Mouse (Mus musculus): ENCODE measurements around the gene Akap17b. TPM values are rescaled to one million over a fixed set of nuclear protein-coding genes. Genes with fewer than 3 reads are reported as not detected.
"Not testable (repeated sequence)": the region's sequence is repeated elsewhere in the genome, so short reads cannot be mapped to it uniquely, and the experiment has no call there.

The Akap17b gene
- total and polyA plus RNA-seq, 3 experiments: 1.7 to 4.3 (median 2.9) TPM

DNA sequence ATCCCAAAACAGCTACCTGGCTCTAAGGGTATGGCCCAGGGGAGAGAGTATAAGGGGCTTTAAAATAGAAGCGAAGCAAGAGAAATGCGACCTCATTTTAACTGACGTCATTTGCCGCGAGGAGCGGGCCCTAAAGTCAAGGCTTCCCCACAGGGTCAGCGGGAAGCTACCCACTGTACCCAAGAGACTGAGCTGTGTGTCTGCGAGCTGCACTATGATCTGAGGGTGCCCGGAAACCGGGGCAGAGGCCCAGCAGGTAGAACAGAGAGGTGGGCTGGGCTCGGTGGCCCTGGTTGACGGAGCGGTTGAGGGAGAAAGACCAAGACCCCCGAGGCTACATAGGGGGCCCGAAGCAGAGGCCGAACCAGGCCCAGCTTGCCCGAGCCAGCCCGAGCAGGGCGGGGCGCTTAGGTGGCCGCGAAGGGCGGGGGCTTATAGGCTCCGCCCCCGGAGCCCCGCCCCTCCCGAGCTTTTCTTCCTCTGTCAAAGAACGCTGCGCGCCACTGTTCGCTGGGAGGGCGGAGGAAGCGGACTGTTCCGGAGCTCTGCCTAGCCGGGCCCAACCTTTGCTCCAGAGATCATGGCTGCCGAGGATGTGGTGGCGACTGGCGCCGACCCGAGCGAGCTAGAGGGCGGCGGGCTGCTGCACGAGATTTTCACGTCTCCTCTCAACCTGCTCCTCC, 47.3 kb downstream of the Akap17b start, which contains the start of gene Pgrmc1 (continued):
- TF ChIP-seq ZKSCAN1 (IDR thresholded peaks at IDR 0.05; ENCODE audit: borderline replicate concordance, low read depth, low read length) (no peak), MAZ (IDR thresholded peaks at IDR 0.05; ENCODE audit: low read depth, low read length) (peak; percentile 74; the same call in 1 of the 2 replicates), RAD21 (IDR thresholded peaks at IDR 0.05; ENCODE audit: low read depth, low read length) (no peak), SMC3 (IDR thresholded peaks at IDR 0.05; ENCODE audit: low read depth, low read length) (no peak), NRF1 (IDR thresholded peaks at IDR 0.05; ENCODE audit: low read depth, low read length) (peak; percentile 54), MEF2A (IDR thresholded peaks at IDR 0.05; ENCODE audit: borderline replicate concordance, low read depth, low read length) (0 out of 2 replicates have a peak, but pooled peaks have one; percentile 35), CHD2 (IDR thresholded peaks at IDR 0.05; ENCODE audit: low read length) (no peak), JUN (IDR thresholded peaks at IDR 0.05; ENCODE audit: insufficient read depth, low read depth, low read length) (no peak), ETS1 (conservative IDR thresholded peaks at IDR 0.05; ENCODE audit: low read depth, low read length) (no peak), MXI1 (IDR thresholded peaks at IDR 0.05; ENCODE audit: low read depth, low read length) (0 out of 2 replicates have a peak, but pooled peaks have one; percentile 23), EP300 (IDR thresholded peaks at IDR 0.05; ENCODE audit: low read length) (no peak), KAT2A (IDR thresholded peaks at IDR 0.05; ENCODE audit: insufficient replicate concordance, low read length) (0 out of 2 replicates have a peak, but pooled peaks have one; percentile 23), HCFC1 (IDR thresholded peaks at IDR 0.05; ENCODE audit: low read depth, low read length) (peak; percentile 56), USF1 (IDR thresholded peaks at IDR 0.05; ENCODE audit: low read depth, low read length) (no peak), POLR2AphosphoS2 (IDR thresholded peaks at IDR 0.05; ENCODE audit: low read depth, low read length) (peak; percentile 87; the same call in 1 of the 2 replicates), BHLHE40 (IDR thresholded peaks at IDR 0.05; ENCODE audit: low read depth, low read length) (no peak), MAX (IDR thresholded peaks at IDR 0.05; ENCODE audit: low read length) (no peak; the same call in 1 of the 2 replicates), CTCF (conservative IDR thresholded peaks at IDR 0.05 in 1 of 2, IDR thresholded peaks at IDR 0.05 in 1 of 2; ENCODE audit: low read depth in 2 of 2, low read length in 2 of 2) (no peak), TBP (conservative IDR thresholded peaks at IDR 0.05; ENCODE audit: low read depth, low read length) (peak; percentile 82), MAFK (IDR thresholded peaks at IDR 0.05; ENCODE audit: insufficient replicate concordance, low read length) (no peak)

DNA sequence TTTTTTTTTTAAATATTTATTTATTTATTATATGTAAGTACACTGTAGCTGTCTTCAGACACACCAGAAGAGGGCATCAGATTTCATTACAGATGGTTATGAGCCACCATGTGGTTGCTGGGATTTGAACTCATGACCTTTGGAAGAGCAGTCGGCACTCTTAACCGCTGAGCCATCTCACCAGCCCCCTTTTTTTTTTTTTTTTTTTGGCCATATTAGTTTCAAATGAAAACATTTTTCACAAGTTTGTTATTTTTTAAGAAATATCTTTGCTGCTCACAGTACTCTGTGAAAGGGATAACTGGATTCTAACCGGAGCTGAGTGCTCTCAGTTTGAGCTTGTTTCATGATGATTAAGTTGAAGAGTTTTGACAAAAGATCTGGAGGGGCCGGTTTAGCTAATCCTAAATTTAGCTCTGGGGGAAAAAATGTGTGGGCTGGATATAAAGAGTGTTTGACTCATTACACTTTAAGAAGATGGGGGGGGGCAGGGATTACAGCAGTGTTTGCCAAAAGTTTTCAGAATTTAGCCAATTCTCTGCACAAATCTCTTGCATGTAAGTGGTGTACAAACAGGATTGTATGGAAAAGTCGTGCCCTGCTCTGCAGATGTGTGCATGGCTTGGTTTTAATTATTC, 48.6 kb downstream of the Akap17b start:
- H3K79me2 ChIP-seq (replicated peaks; ENCODE audit: control insufficient read depth, extremely low read depth, insufficient read depth, poor library complexity, severe bottlenecking); in situ Hi-C loops (cut with MboI; ENCODE audit: low pct_ligation_motif_present, low pct_unique_long_range_greater_than_20kb, low sequenced_read_pairs); H3K4me2 ChIP-seq (ENCODE audit: insufficient read depth, low read depth, poor library complexity, severe bottlenecking); H3K36me3 ChIP-seq (replicated peaks in 1 of 2; ENCODE audit: control insufficient read depth in 1 of 2, insufficient read depth in 1 of 2, low read length in 1 of 2); dilution Hi-C loops (cut with MboI; ENCODE audit: extremely low pct_ligation_motif_present, extremely low pct_unique_long_range_greater_than_20kb, low sequenced_read_pairs); H3K27me3 ChIP-seq (replicated peaks); H3K9ac ChIP-seq (ENCODE audit: insufficient read depth, low read depth); H3K27ac ChIP-seq (ENCODE audit: insufficient read depth, low read depth); H3K9me3 ChIP-seq (replicated peaks; ENCODE audit: low read length); H3K4me3 ChIP-seq (replicated peaks in 1 of 3; ENCODE audit: low read depth in 2 of 3, low read length in 2 of 3, poor library complexity in 1 of 3): not testable (repeated sequence)
- TF ChIP-seq MEF2A (IDR thresholded peaks at IDR 0.05; ENCODE audit: borderline replicate concordance, low read depth, low read length): peak; percentile 65; the same call in 1 of the 2 replicates
- peak; percentile 37 for DNase-seq (ENCODE audit: extremely low read depth)
- peaks cover 3 to 15% of the 10 kb centered on the region in 2 experiments; a peak in 3 of 4 replicates for H3K4me1 ChIP-seq (ENCODE audit: control insufficient read depth in 1 of 2, insufficient read depth in 2 of 2)
